Mouse (Mus musculus): ENCODE results near the gene Cdk5rap2.

- TF ChIP-seq CTCF (IDR thresholded peaks at IDR 0.05) (no peak), POLR2A (IDR thresholded peaks at IDR 0.05; ENCODE audit: insufficient read depth, low read depth, low read length) (no peak), EP300 (IDR thresholded peaks at IDR 0.05; ENCODE audit: insufficient read depth, low read depth, low read length) (no peak)
These were observed 131.4 kb downstream of the Cdk5rap2 start for GRCm38 (mm10) chr4:70278882-70279281.

Measured in heart, adult 2 months (tissue).